Mouse (Mus musculus) layer of hippocampus, adult 18-20 months (tissue): ENCODE measurements around the gene Madcam1. TPM values are rescaled to one million over a fixed set of nuclear protein-coding genes. Genes with fewer than 3 reads are reported as not detected.

Experiments used
- DNase-seq, 2 experiments: peaks; one replicate each; pipeline ENCODE4 v3.0.0; 2022; ENCODE audit warnings: low spot score in 2 of 2
- total RNA-seq, 2 experiments: library from RNA; stranded (reverse); gene quantifications; 2 replicates each; pipeline ENCODE4 v1.2.3; 2021

The Madcam1 gene
- total RNA-seq, 2 experiments from 2014 or later: not detected

DNA sequence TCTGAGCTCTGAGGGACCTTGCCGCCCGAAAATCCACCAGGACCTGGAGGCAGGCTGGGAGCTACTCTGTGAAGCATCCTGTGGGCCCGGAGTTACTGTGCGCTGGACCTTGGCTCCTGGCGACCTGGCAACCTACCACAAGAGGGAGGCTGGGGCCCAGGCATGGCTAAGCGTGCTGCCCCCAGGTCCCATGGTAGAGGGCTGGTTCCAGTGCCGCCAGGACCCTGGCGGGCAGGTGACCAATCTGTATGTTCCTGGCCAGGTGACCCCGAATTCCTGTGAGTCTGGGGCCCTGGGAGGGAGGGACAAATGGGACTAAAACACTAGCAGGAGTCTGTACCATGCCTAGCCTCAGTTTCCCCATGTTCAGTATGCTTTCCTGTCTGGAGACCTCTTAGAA is 2.1 kb downstream of the Madcam1 start:
- no peak for DNase-seq

DNA sequence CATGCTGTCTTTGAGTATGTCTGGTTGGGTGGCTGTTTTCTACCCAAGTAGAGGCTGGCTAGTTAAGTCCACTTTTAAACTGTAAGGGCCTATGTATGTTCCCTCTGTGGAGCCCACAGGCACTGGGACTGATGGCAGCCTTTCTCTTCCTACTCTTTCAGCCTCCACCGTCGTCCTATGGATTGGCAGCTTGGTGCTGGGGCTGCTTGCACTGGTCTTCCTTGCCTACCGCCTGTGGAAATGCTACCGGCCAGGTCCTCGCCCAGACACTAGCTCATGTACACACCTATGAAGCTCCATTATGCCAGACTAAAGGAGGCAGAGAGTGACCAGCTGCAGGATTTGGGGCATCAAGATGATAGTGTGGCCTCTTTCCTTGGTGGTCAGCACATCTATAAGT is 3.7 kb downstream of the Madcam1 start:
- no peak for DNase-seq

DNA sequence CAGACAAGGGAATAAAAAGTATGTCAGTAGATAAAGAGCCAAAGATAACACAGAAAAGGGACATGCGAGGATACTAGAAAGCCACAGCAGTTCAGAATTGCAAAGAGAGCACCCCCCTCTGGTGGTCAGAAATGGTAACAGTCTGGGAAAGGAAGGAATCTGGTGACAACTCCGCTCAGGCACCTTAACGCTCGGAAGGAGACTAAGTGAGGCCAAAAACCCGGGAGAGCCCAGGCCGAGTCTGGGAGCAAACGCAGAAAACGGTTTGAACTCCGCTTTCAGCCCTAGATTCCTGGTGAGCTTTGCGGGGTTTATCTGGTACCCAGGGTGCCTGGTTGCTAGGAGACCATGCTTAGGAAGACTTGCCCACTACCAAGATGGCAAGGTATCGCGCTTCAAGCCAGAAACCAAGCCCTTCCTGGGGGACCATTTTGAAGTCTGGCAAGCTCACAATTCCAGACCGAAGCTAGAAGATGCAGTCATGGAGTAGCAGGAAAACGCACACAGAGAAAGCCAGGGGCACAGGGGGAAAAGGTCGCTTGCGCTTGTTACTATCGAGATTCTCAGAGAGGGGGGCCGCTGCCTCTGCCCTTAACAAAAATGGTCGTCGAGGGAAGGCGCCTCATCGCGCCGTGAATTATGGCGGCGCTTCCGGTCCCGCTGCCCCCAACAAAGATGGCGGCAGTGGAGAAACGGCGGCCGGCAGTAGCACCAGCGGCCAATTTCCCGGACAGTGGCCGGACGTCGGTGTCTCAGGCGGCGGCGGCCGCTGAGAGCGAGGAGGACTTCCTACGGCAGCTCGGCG is 4.6 kb downstream of the Madcam1 start, which contains the start of gene Tpgs1:
TSS of gene Tpgs1 (plus strand) at position 599 of the 805 bp plus-strand sequence.
- peak; percentile 87 to 96 for DNase-seq

DNA sequence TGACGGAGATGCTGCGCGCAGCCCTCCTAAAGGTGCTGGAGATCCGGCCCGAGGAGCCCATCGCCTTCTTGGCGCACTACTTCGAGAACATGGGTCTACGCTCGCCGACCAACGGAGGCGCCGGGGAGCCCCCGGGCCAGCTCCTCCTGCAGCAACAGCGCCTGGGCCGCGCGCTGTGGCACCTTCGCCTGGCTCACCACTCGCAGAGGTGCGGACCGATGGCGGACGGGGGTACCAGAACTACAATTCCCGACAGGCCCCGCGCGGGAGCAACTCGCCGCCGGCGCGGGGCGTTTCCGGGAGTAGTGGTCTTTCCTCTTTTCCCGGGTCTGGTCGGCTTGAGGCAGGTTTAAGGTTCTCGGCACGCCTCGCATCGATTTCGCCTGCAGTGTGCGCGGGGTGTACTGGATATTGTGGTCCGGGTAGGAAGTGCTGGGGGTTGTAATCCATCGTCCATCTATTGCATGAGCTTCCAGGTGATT is 5.3 kb downstream of the Madcam1 start:
- peak; percentile 79 to 82 for DNase-seq

DNA sequence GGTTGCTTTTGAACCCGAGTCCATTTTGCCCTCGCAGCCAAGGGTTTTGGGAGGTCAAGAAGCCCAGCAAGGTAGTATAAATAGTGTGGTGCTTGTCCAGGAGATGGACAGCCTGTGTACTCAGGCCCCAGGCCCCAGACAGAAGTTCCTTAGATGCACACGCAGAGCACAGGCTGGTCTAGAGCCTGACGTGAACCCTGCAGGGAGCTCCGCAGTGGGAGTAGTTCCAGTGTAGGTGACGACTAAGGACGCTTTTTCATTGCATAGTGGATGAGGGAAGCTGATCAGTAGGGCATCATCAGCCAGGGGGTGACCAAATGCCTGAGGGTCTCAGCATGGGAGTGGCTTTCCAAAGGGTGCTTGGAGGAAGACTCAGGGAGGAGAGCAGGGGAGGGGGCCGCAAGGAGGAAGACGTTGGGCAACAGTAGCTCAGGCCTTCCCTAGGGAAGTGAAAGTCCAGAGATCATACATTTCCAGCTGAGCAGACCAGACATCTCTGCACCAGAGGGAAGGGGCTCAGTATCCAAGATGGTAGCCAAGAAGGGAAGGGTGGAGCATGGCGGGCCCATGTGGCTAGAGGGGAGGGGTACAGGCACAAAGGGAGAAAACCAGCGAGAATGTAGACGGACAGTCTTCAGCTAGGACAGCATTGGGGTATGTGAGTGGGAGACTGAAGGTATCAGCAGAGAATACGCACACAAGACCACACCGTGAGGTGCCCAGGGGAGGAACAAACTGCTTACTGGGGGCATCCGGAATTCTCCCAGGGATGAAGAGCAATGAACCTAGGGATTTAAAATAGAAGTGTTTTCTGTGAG is 5.9 kb downstream of the Madcam1 start:
- no peak for DNase-seq

DNA sequence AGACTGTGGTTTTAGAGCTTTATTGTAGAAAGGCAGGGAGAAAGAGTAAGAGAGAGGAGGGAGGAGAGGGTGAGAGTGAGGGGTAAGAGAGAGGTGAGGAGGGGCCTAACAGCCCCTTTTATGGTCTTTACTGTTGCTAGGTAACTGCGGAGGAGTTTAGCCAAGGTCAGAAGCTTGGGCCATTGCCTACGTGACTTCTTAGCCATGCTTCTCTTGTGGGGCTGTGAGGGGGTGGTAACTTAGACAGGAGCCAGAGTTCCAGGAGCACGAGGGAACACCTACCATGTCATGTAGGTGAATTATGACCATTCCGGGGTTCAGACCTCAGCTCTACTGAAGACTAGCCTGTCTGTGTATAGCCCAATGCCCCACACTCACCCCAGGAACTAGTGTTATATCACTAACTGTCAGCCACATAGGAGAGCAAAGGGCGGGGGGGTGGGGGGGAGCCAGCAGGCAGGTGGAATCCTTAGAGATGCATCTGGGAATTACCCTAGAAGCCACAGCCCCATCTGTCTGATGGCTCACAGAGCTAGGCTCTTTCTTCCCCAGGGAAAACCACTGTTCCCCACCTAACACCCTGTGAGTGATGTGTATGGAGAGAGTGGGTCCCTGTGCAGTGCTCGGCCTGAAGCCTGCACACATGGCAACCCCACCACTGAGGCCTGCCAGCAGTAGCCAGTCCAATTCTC is 7.2 kb downstream of the Madcam1 start:
- DNase-seq: no peak

DNA sequence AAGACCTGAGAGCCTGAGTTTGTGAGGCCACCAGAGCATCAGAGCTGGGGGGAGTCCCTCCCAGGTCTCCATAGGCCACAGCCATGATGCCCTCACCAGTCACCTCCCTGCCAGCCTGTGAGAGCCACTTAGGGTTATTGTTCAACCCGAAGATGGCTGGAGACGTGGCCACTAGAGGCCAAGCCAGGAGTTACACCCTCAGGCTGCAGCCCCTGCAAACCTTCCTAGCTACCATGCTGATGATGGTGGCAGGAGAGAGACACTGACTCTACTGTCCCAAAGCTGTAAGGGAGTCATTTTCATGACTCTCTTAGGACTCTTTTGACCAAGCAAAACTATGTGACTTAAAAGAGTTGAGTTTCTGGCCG is 7.7 kb downstream of the Madcam1 start:
- DNase-seq: no peak

DNA sequence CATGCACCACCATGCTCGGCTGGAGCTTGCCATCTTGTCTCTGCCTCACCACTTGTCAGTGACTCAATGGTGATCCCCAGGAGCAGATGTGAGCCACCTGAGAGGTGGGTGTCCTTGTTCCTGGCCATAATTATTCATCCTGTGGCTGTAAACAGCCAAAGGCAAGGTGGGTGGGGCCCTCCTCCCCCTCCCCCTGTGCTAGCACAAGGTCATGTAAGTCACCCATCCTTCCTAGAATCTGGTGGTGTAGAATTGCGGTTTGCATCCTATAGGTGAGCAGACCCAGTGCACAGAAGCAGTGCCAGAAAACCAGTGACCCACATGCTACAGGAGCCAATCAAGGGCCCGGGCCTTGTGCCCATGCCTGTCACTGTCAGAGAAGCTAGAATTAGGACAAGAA is 8.7 kb downstream of the Madcam1 start:
- DNase-seq: no peak

DNA sequence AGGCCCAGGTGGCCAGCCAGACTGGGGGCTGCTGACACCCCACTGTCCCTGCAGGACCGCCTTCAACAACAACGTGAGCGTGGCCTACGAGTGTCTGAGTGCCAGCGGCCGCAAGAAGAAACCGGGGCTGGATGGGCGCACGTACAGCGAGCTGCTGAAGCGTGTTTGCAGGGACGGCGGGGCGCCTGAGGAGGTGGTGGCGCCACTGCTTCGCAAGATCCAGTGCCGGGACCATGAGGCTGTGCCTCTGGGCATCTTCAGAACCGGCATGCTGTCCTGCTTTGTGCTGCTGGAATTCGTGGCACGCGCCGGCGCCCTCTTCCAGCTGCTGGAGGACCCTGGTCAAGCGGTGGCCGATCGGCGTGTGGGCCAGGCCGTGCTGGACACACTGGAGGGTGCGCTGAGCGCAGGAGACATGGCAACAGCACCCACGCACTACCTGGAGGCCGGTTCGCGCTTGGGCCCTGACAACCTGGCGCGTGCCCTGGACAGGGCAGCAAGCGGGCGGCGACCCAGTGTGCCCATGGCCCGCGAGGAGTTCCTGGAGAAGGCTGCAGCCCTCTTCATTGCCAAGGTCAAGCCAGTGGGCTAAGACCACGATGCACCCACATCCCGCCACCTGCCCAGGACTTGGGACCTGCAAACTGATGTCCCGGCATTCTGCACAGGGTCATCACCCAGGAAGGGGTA is 11.1 kb downstream of the Madcam1 start:
- no peak for DNase-seq

DNA sequence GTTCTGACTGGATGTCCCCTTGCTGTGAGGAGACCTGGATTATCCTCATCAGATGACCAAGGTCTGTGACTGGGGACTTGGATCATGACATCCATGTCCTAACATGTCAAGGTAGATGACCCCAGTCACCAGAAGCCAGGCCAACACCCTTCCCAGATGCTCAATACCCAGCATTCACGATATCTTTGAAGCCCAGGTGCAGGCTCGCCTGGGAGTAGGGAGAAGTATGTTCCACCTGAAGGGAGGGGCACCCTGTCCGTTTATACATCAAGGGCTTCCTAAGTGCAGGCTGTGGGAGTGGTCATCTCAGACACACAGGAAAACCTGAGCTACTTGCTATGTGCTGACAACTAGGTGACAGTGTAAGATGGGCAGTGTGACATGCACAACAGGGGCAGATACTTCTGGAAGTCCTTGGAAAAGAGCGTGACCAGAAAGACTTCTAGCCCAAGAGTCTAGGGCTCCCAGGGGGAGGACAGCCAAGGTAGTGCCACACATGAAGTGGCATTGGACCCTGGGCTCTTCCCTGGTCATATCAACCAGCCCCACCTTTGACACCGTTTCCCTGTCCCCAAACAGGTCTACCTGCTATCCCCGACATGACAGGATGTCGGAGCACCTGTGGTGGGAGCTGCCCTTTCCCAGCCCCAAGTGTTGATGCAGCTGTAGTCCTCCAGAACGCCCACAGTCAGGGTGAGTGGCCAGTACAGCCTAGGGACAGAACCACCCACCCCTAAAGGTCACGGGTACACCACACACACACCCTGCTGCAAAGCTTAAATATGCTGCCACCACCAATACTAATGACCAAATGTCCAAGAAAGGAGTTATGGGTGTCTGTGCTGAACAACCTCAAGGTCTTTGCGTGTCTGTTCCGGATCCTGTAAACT is 16.5 kb downstream of the Madcam1 start:
- no peak for DNase-seq

DNA sequence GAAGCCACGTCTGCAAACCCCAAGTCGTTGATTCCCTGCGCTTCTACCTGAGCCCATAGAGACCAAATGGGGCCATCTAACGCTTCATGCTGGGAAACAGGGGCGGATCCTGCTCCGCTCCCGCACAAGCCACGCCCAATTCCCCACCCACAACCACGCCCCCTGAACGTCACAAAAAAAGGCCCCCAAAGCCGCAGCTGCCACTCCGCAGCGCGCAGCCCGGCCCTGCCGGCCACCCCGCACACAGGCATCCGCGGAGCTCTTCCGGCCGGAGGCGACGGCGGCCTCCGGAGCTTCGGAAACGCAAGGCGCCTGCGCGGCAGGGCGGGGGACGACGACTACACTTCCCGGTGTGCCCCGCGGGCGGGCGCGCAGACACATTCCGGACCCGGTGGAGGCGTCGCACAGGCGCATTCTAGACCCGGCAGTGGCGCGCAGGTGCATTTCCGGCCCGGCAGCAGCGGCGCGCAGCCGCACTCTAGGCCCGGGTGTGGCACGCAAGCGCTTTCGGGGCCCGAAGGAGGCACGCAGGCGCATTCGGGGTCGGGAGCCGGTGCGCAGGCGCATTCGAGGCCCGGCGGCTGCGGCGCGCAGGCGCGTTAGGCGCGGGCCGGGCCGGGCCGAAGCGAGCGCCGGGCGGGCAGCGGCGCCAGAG is 17.4 kb downstream of the Madcam1 start, which contains the start of gene Cdc34:
TSS of gene Cdc34 (plus strand) at position 605 of the 655 bp plus-strand sequence.
- DNase-seq: peak; percentile 100

DNA sequence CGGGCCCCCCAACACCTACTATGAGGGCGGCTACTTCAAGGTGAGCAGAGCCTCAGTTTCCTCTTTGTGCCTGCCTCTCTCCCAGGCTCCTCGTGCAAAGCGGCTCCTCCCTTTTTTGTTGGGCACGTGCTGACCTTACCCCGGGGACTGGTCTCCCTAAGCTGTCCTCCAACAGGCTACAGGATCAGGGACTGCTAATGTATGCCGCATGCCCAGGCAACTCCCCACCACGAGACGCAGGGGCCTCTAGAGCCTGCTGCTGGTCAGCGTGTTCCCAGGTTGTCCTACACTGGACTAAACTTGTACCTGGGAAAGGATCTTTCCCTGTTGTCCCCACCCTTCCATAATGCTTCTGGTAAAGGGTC is 18.2 kb downstream of the Madcam1 start:
- no peak for DNase-seq

DNA sequence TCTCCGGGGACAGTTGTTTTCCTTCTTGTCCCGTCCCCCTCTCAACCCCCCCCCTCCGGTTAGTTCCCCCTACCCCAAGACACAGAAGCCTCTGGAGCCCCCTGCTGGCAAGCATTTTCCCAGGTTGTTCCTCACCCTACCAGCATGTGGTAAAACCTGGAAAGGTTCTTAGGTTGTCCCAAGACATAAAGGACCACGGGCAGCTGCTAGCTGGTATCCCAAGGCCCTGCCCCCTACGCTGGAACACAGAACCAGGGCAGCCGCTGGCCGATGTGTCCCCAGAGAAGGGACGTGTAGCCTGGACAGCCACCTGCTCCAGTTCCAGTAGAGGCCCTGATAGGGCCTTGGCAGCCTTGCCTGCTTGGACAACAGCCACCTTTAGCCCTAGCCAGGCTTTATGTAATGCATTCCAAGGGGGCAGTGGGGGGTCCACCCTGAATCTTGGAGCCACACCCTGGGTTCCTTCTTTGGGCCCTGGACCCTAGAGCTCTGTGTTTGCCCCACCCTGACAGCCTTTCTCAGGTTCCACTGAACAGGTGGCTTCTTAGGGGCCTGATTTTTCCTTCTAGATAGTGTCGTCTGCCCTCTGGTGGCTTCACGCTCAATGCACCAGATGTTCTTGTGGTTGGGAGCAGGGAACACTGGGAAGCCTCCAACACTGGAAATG is 18.7 kb downstream of the Madcam1 start:
- DNase-seq: no peak

DNA sequence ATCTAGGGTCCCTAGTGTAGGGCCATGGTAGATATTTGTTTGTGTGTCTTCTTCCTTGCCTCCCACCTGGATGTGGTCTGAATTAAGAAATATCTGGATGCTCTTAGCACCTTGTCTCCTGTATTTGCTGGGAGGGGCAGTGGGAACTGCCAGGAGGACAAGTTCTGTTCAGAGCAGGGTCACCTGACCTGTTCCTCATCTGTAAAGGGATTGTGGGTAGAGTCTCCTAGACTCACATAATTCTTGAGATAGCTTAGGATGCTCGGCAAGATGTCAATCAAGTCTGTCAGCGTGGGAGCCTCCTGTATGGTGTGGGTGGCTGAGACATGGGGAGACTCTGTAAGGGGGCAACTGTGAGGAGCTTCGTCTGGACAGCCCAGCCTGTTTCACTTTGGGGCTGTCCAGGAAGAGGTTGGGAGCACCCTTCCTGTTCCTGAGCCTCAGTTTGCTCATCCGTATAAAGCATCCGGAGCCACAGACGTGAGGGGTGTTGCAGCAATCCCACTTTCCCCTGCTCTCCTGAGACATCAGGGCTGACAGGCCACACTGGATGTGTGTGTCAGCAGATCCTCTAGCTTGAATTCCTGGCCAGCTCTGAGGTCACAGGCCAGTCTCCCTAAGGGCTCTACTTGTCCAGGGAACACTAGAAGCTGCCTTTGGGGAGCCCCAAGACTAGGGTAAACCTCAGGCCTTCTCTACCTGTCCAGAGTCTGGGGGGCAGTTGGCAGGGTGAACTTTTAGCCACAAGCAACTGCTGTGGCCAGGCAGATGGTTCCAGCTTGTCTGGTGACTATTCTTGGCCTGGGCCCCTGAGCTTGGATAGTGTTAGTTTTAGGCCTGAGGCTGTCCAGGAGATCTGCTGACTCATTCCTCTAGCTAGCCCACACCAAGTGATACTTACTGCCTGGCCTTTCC is 19.6 kb downstream of the Madcam1 start:
- DNase-seq: no peak

DNA sequence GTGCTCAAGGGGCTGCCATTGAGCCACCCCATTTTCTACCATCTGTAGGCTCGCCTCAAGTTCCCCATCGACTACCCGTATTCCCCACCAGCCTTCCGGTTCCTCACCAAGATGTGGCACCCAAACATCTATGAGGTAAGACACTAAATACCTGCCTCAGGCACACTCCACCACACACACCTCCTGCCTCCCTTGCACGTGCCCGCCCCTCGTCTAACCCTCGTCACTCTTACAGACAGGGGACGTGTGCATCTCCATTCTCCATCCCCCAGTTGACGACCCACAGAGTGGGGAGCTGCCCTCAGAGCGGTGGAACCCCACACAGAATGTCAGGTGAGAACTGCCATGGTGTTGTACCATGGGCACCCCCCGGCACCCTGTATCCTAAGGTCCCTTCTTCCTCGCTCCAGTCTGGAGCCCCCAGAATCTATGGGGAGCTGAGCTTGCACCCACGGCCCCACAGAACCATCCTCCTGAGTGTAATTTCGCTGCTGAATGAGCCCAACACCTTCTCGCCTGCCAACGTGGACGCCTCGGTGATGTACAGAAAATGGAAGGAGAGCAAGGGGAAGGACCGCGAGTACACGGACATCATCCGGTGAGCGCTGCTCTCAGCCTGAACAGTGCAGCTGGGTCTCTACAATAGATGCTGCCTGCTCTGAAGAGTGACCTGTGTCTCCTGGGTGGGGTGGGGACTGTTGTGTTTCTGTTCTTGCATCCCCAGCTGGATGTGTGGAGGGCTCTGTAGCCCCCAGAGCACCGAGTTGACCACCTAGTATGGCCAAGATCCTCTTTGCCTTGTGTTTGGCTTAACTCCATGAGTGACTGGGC is 20.6 kb downstream of the Madcam1 start:
- DNase-seq: no peak

DNA sequence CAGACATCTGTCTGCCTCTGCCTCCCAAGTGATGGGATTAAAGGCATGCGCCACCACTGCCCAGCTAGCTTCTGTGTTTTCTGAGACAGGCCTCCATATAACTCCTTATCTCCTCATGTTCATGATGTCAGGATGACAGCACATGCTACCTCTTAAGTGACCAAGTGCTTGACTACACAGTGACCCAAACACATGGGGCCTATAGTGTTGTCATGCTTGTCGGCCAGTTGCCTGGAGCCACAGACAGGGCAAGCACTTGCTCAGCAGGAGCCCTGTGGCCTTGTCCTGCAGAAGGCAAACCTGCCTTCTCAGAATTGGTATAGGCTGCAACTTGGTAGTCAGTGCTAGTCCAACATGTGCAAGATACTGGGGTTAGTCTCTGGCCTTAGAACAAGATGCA is 21.9 kb downstream of the Madcam1 start:
- no peak for DNase-seq

DNA sequence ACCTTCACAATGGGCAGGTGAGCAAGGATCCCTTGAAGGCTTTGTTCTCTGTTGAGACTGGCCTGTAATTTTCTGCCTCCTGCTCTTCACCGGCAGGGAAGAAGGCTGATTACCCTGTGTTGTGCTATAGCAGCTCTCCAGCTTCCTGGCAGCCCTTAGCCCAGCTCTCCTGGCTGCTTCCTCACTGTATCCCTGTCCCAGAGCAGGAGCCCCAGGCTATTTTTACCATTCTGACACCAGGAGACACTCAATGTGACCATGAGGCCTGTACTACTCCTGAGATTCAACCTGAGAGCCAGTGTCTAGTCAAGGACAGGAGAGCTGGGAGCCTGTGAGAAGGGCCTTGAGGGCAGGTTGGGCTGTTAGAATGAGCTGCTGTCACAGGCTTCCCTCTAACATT is 22.3 kb downstream of the Madcam1 start:
- DNase-seq: no peak
